Mouse (Mus musculus) gonadal fat pad, adult 2 months (tissue): ENCODE data around the gene Gm28043. TPM values are rescaled to one million over a fixed set of nuclear protein-coding genes. Genes with fewer than 3 reads are reported as not detected.

Experiments used
- DNase-seq: peaks from one replicate; pipeline ENCODE4 v3.0.0-alpha.2; 2012; ENCODE audit warnings: low read depth
- polyA plus RNA-seq: library from polyadenylated mRNA; depleted of rRNA; stranded (reverse); fragments of >200 nt; gene quantifications from 2 replicates; pipeline ENCODE4 v1.2.3, GENCODE M21; 2012

Gene Gm28043
- polyA plus RNA-seq, 1 experiment, result 0.99 TPM

DNA sequence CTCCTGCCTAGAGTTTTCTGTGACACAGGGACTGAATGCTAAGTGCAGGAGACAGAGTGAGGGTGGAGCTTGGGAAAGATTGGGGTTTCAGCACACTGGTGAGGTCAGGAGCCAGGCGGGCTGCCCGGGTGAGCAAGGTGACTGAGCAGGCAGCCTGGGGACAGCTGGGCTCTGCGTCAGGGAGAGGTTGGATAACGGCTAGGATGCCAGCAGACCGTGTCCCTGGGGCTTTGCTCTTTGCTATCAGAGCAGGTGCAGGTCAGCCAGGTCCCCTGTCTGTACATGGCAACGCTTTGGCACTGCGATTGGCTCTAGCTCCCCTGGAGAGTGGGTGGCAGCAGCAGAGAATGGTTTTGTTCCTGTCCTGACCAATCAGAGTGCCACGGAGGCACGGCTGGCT lies 12.6 kb downstream of the Gm28043 start:
- DNase-seq, result peak; percentile 61

DNA sequence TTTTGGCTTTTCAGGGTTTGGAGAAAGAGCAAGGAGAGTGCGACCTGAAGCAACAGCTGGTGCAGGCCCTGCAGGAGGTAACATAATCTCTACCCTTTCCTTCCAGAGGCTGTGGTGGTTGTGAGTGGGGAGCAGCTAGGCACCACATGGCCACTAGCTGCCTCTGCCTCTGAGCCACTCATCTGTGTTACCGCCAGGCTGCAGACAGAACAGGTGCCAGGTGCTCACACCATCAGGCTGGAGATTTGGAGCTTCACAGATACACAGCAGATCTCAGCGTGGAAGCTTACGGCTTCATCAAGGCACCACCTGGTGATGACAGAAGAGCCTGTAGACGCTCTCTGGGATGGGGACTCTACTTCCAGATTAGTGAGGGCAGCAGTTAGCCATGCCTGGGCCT lies 14.3 kb downstream of the Gm28043 start:
- DNase-seq, result no peak

DNA sequence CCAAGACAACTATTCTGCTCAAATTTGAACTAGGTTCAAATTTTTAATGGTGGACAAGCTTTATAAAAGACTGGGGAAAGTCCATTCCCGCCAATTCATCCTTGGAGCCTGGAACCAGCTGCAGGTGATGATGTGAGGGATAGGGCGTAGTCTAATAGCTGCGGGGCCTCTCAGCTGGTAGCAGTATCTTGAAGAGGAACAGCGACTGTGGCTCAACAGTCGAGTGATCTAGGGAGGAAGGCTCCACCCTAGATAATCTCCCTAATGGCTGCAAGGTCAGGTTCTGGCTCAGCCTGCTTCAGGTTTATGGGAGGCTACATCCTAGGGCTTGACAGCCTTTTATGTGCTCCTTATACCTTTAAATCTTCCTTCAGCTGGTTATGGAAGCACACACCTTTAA lies 14.9 kb downstream of the Gm28043 start:
- DNase-seq, result no peak

DNA sequence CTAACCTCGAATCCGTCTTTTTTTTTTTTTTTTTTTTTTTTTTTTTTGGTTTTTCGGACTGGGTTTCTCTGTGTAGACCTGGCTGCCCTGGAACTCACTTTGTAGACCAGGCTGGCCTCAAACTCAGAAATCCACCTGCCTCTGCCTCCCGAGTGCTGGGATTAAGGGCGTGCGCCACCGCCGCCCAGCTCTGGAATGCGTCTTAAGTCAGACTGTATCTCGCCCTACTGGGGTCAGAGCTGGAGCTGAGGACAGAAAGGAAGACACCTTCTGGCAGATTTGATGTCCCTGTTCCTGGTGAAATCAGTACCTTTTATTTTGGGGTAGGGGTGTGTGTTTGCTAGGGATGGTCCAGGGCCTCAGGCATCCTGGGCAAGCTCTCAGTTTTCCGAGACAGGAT lies 17.6 kb downstream of the Gm28043 start:
- DNase-seq, result no peak

DNA sequence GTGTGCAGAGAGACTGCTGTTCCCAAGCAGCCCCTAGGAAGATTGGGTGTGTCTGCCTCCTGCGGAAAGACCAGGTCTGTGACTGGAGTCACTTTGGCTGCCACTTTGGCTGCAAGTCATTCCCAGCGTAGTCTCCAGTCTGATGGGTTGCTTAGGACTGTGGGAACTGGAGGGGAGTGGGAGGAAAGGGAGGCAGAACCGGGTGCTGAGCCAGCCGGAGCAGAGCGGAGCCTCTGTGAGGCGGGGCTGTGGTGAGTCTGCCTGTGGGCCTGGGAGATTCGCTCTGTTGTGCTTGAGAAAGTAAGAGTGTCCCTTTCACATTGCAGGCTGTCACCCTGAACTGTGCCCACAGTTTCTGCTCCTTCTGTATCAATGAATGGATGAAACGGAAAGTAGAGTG lies 20.8 kb downstream of the Gm28043 start:
- DNase-seq, result no peak

DNA sequence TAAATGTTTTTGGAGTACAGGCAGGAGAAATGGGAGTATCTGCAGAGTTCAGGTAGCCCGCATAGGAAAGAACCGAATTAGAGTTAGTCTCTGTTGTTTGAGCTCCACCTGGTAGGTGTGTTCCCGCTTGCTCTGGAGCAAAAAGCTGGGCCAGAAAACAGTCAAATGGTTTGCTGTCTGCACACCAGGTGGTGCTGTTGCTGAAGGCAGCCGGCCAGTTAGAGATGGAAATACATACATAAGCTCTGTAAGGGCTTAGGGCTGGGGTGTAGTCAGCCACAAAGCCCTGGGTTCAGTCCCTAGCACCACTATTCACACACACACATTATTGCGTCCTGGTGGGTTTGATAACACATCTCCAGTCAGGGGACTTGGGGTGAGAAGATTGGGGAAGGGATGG lies 21.4 kb downstream of the Gm28043 start:
- DNase-seq, result no peak

DNA sequence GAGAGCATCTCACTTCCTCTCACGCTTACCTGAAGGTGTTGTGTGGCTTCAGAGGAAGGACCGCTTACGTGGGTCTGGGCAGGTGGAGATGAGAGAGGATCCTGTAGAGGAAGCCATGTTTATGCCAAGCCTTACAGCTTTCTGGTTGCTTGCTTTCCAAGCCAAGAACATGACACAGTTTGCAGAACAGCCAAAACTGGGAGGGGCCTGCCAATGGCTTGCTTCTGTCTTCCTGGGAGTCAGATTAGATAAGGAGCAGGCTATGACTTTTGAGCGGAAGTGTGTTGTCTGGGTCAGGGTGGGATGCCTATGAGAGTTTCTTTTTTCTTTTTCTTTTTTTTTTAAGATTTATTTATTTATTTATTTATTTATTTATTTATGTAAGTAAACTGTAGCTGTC lies 22.7 kb downstream of the Gm28043 start:
- no peak for DNase-seq

DNA sequence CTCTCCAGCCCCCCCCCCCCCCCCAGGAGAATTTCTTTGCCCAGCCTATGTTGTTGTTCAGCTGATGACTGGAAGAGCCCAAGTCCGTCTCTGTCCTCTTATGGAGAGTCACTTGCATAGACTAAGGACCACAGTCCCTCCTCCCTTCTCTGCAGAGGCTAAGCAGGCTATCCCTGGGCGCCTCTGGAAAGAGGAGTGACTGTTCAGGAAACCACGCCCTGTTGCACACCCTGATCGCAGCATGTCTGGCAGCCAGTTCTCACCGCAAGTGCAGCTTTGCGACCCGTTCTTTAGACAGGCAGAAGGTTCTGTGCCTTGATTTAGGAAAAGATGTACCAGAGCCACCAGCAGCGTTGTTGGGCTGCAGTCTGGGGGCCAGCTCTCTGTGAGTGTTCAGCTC lies 23.2 kb downstream of the Gm28043 start:
- no peak for DNase-seq

DNA sequence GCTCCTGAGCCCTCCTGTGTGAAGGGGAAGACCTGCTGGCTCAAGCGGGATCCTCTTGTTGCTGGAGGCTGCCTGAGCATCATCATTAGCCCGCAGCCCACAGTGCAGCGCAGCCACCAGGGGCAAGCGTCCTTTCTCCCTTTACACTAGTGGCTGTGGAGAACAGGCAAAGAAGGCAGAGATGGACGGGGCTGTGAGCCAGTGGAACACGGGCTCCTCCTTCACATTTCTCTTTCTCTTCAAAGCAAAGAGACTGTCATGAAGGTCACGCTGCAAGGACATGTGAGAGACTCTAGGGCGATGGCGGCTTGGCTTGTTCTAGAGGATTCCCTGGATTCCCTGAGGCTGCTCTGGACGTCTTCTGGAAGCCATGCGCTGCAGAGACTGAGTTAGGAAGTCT lies 26.3 kb downstream of the Gm28043 start:
- no peak for DNase-seq

DNA sequence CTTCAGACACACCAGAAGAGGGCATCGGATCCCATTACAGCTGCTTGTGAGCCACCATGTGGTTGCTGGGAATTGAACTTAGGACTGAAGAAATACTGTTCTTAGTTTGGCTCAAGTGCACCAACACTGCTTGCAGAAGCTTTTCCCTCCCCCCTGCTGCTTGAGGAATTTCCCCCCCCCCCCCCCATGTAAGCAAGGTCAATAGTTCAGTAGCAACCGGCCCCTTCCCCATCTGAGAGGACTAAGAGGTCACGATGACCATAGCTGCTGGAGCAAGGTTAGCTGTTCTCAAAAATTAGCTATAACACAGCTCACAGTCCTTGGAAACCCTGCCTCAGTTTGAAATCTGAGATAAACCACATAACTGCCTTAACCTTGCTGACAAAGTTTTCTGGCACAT lies 27.5 kb downstream of the Gm28043 start:
- no peak for DNase-seq

DNA sequence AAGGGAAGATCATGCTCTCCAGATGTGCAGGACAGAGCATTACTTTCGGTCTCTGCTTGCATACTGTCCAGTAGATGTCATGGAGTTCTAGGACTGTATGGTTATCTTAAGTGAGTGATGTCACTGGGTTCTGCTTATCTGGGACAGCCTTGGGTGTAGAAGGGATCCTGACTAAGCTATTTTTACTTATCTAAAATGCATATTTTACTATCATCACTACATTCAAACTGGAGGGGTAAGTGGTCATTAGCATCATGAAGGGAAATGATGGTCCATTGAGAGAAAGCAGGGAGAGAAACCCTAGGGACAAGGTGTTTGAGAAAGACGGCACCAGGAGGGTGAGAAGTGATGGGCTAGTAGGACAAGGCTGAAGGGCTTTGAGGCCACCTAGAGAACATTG lies 43.6 kb downstream of the Gm28043 start:
- no peak for DNase-seq

DNA sequence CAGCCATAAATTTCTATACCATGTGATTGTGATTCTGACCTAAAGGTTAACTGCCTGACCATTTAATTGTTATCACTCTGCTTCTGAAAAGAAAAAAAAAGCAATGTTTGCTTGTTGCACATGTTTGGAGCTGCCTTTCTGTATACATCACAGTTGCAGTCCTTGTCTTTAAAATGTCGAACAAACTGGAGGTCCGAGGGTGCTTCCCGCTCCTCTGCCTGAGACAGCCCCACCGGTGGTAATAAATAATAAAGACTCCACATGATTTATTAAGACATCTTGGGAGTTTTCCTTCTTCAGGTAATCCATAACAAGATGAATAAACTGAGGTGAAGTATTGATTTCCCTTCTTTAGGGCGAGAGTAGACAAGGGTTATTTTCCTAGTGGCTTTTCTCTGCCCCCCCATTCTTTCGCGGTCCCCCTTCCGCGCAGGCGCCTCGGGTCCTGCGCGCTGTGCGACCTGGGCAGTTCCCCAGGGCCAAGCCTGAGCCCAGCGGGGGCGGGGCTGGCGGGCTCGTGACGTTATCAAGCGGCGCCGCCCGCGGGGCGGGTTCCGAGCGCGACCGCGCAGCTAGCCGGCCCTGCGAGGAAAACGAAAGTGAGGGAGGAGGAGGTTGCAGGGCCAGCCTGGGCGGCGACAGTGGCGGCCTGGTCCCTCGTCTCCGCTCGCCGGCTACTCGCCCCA lies 45.5 kb downstream of the Gm28043 start, which contains the start of gene Cmtr1:
Cmtr1 (plus strand) TSS at position 520 of the 686 bp plus-strand sequence.
- no peak for DNase-seq

DNA sequence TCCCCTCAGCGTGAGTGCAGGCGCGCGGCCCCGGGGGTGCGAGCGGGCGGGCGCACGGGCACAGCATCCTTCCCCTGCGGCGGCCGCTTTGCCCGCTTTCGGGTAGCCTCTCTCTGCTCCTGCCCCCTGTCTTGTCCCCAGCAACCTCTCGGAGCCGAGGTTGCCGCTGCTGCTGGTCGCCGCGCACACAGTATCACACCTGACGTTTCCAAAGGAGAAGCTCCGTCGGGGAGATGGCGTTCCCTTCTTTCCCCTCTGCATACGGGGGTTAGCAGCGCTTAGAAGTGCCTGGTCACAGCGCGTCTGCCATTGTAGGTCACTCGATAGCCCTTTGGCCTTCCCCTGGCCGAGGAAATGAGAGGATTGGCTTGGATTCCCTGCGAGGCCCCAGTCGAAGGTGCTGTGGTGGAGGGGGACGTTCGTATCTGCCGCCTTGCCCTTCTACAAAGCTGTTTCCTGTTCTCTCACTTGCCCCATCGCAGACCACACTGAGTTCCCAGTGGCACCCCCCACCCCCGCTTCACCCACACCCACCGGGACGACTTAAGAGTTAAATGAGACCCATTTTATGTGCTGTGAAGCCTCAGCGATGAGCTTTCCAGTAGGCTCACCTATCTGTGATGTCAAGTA lies 46.2 kb downstream of the Gm28043 start:
- DNase-seq, result no peak

DNA sequence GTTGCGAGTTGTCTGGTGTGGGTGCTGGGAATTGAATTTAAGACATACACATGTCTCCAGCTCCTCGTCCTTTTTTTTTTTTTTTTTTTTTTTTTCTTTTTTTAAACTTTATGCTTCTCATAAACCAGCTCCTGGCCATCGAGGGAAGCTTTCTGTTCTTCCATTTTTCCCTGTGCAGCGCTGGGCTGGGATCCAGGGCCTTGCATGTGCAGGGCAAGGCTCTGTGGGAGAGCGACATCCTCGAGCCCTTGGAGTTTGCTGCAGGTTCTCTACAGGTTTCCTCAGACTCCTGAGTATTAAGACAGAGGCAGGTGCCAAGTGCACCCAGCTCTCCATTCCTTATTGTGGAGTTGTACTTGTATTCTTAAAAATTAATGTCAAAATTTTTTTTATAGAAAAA lies 47.5 kb downstream of the Gm28043 start:
- DNase-seq, result no peak

DNA sequence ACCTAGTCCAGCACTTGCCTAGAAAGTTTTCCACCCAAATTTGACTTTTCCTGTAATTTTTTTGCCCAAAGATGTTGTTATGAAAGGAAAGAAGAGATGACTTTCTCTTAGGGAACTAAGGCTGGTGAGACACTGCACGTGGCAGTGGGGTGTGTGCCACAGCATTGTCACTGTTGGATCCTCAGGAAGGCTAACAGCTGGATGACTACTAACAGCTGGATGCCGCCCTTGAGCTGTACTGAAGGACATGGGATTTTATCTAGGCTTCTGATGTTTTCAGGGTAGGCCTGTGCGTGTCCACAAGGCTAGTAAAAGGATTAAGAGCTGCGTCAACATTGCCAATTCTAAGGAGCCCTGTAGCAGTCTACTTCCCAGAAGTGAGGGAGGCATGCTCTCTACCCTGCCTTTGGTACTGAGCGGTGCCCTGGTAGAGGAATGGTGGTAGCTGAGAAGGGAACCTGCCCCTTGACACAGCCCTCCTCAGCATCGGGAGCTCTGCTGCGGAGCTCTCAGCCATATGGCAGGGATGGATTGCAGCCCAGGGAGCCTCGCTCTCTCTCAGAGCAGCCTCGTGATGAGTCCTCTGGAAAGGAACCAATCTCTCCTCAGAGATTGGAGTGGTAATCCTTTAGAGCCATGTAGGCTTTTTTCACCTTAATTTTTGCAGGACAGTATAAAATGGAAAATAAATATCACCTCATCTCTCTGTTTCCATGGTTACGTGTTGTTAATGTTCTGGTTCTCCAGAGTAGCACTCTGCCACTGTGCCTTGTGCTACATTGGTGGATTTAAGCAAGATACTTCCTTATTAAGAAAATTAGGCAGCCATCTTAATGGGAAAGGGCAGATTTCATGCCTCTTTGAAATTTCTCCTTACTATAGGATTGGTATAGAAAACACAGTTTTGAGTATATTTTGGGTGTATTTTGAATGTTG lies 53.6 kb downstream of the Gm28043 start:
- no peak for DNase-seq

DNA sequence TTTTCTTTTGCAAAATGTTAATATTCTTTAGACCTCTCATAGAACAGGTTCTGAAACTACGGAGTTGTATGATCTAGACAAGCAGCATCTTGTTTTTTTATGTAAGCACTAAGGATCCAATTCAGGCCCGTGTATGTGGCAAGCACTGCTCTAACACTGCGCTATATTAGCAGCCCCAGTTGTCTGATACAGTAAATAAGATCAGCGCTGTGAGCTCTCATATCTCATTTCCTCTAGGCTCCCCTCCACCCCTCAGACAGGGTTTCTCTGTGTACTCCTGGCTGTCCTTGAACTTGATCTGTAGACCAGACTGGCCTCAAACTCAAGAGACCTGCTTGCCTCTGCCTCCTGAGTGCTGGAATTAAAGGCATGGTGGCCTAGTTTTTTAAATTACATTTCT lies 54.4 kb downstream of the Gm28043 start:
- DNase-seq, result no peak

DNA sequence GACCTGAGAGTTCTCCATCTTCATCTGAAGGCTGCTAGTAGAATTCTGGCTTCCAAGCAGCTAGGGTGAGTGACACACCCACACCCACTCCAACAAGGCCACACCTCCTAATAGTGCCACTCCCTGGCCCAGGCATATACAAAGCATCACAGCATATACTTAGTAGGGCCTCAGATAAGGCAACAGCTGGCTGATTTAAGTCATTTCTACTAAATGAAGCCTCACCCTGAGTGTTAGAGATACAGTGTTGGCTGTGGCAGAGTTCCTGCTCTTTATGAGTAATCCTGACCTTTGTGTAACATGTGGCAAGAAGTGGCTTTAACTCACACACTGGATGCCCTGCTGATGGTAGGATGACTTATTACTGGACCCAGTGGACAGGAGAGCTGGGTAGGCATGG lies 55.3 kb downstream of the Gm28043 start:
- DNase-seq, result no peak

DNA sequence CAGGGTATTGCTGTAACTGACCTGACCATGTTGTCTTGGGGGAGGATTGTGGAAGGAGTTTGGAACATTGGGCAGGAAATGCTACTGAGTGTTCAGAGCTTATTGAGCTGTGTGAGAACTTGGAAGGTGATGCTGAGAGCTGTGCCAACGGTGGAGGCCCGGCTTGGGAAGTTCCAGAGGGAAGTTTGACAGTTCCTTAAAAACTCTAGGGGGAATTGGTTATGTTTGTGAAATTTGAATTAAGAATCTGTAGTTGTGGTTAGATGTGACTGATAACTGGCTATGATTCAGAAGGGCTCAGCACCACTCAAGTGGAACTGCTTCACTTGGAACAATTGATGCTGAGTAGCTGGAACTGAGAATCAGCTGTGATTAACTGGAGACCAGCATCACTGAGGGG lies 56.3 kb downstream of the Gm28043 start:
- no peak for DNase-seq

DNA sequence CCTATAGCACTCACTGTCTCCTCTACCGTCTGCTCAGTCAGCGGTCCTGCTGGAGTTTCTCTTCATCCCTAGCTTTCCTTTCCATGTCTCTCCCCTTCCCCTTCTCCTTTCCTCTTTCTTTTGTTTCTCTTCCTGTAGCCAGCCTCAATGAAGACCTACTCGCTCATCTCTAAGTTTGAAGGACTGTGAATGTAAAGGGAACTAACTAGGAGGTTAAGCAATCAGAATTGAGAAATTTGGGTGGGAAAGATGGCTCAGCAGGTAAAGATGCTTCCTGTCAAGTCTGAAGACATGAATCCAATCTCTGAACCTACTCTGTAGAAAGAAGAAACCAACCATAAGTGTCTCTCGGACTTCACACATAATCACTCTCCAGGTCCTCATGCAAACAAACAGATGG lies 58.6 kb downstream of the Gm28043 start:
- DNase-seq, result no peak

DNA sequence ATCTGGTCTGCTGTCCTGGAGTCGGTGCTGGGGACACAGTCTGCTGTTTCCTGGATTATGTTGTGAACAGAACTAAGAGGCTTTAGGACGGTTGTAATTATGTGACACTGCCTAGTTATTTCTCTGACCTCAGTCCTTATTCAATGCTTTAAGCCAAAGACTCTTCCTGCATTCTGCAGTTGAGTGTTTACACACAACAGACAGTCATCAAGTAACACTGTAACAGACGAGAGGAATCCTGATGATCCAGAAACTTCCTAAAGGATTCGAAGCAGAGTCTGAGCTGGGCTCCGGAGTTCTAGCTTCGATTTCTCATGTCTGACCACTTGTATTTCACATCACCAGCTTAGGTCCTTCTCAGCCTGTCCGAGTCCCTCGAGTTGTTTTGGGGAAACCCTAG lies 63.9 kb downstream of the Gm28043 start:
- DNase-seq, result no peak

DNA sequence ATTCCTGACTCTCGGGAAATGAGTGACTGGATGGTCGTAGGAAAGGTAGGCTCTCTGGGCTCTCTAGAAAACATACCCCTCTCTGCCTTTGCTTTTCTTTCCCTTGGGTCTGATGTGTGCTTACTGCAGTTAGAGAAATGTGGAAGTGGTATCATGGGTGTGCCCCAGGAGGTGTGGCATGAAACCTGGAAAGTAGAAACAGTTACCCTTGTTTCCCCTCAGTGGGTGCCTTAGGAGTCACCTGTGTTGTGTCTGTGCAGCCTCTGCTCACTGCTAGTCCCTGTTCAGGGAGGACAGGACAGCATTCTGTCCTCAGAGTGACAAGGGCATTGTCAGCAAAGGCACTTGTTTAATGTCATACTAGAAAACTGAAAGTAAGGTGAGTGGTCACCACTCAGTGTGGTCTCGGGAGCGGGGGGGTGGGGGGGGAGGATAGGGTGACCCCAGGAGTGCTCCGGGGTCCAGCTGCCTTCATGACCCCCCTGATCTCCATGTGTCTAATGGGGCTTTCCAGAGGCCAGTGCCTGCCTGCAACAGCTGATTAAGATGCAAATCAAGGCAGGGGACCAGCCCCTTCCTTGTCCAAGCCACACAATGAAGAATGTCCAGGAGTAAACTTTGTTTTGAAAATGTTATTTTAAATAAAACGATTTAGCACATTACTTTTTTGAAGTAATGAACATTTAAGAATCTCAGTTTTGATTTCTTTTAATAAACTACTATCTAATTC lies 64.5 kb downstream of the Gm28043 start:
- no peak for DNase-seq

DNA sequence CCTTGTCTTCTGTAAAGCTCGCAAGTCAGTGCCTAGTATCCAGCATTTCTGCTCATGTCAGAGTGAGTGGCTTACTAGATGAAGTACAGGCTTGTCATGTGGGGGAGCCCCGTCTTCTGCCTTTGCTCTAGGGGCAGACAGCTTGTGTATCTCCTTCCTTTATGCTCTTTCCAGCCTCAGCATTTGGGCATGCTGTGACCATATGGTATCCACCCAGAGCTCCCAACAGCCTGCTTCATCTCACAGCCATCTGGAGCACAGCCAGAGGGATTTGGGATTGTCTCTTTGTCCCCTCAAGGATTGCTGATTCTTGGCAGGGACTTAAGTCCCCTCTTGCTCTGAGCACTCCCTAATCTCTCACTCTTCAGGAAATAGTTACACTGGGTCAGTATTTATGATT lies 65.5 kb downstream of the Gm28043 start:
- DNase-seq, result no peak
